Mouse (Mus musculus) embryo, embryonic 11.5 days (tissue): Measurements from ENCODE around the gene Galnt16.

Experiments used
- DNase-seq: peaks from one replicate; pipeline ENCODE4 v3.0.0-alpha.2; 2012; ENCODE audit warnings: low read depth, low spot score

The Galnt16 gene

GRCm38 (mm10) chr12:80517977-80518376 is at the start of gene Galnt16:
Galnt16 (plus strand) TSS chr12:80518277.
- DNase-seq = no peak

GRCm38 (mm10) chr12:80470206-80470605 is 47.9 kb upstream of the Galnt16 start:
- no peak for DNase-seq

- no peak for DNase-seq
Observed at GRCm38 (mm10) chr12:80471926-80472325, 46.2 kb upstream of the Galnt16 start.

- no peak for DNase-seq
Observed at GRCm38 (mm10) chr12:80473731-80474130, 44.3 kb upstream of the Galnt16 start.

GRCm38 (mm10) chr12:80479986-80480385 is 38.1 kb upstream of the Galnt16 start:
- DNase-seq = no peak

GRCm38 (mm10) chr12:80483397-80483796 is 34.7 kb upstream of the Galnt16 start:
- DNase-seq = no peak

- no peak for DNase-seq
Observed at GRCm38 (mm10) chr12:80493311-80493710, 24.8 kb upstream of the Galnt16 start.

- DNase-seq = no peak
Observed at GRCm38 (mm10) chr12:80495691-80496090, 22.4 kb upstream of the Galnt16 start.

- no peak for DNase-seq
Observed at GRCm38 (mm10) chr12:80498356-80498755, 19.7 kb upstream of the Galnt16 start.

GRCm38 (mm10) chr12:80500506-80500905 is 17.6 kb upstream of the Galnt16 start:
- DNase-seq = no peak

GRCm38 (mm10) chr12:80504718-80505117 is 13.4 kb upstream of the Galnt16 start:
- no peak for DNase-seq

GRCm38 (mm10) chr12:80507041-80507745 is 10.9 kb upstream of the Galnt16 start:
- DNase-seq = no peak

- DNase-seq = peak; percentile 20
Observed at GRCm38 (mm10) chr12:80518393-80518756, 298 bp downstream of the Galnt16 start.

GRCm38 (mm10) chr12:80518757-80519620 is 912 bp downstream of the Galnt16 start:
- DNase-seq = peak; percentile 46

- DNase-seq = peak; percentile 45
Observed at GRCm38 (mm10) chr12:80519621-80520332, 1.7 kb downstream of the Galnt16 start.

- DNase-seq = no peak
Observed at GRCm38 (mm10) chr12:80522006-80522405, 3.9 kb downstream of the Galnt16 start.

GRCm38 (mm10) chr12:80524276-80524921 is 6.3 kb downstream of the Galnt16 start:
- DNase-seq = peak; percentile 20

GRCm38 (mm10) chr12:80525513-80525912 is 7.4 kb downstream of the Galnt16 start:
- DNase-seq = no peak

GRCm38 (mm10) chr12:80526511-80526910 is 8.4 kb downstream of the Galnt16 start:
- DNase-seq = no peak

GRCm38 (mm10) chr12:80527727-80528389 is 9.8 kb downstream of the Galnt16 start:
- no peak for DNase-seq

GRCm38 (mm10) chr12:80530052-80530451 is 12.0 kb downstream of the Galnt16 start:
- DNase-seq = no peak
